Mouse (Mus musculus): ENCODE measurements around the gene Grem1.

DNA sequence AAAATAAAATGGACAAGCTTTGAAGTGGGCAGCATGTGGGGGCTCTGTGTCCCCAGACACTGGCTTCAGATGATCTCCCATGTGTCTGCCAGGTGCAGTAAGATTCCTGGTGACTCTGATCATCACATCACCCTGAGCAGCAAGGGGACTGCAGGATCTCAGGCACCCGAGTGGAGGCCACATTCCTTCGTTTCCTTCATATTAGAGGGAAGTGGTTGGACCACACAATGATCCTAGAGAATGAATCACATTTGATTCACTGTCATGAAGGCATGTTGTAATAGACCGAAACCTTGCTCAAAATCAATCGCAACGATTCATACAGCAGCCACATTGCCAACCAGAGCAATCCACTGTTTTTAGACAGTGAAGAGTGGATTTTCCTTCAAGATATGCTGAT, 6.5 kb upstream of the Grem1 start:
- no peak for TF ChIP-seq CTCF (IDR thresholded peaks at IDR 0.05; ENCODE audit: low read depth)
- no peak for TF ChIP-seq EP300 (IDR thresholded peaks at IDR 0.05; ENCODE audit: low read depth)
